Mouse (Mus musculus): ENCODE measurements at regions not wholly inside any gene's neighbourhood (a gene's known extent, or its start where the extent isn't known, plus 50 kb on each side); places are given as distances from the start of the nearest gene placed in this dataset.

GRCm38 (mm10) chr6:143669446-143670130 is 502.6 kb downstream of the Etnk1 start:
- no peaks in the 10 kb centered on the region for H3K4me1 ChIP-seq (ENCODE audit: control insufficient read depth, insufficient read depth, low read length)
- no peak overlapping the region for H3K27ac ChIP-seq
- intact Hi-C loops (cut with DNase I): no loop called here
- no peak for TF ChIP-seq POLR2A (IDR thresholded peaks at IDR 0.05; ENCODE audit: insufficient read depth, low read depth, low read length)
- no peak for DNase-seq
- no peaks in the 10 kb centered on the region for H3K79me2 ChIP-seq (replicated peaks; ENCODE audit: control insufficient read depth, insufficient read depth, low read length)
- no peak overlapping the region for H3K9ac ChIP-seq (ENCODE audit: low read depth, low read length)
- no peaks in the 10 kb centered on the region for H3K36me3 ChIP-seq (ENCODE audit: control insufficient read depth, insufficient read depth, low read length)
- 74% methylated on average over 3 of the region's 3 CpGs for WGBS
- H3K4me3 ChIP-seq: no peak overlapping the region
- H3K27me3 ChIP-seq (ENCODE audit: control insufficient read depth, insufficient read depth, low read length): no peaks in the 10 kb centered on the region

GRCm38 (mm10) chr6:143690131-143690530 is 523.1 kb downstream of the Etnk1 start:
- TF ChIP-seq POLR2A (IDR thresholded peaks at IDR 0.05; ENCODE audit: insufficient read depth, low read depth, low read length) (no peak), CTCF (IDR thresholded peaks at IDR 0.05) (no peak), EP300 (IDR thresholded peaks at IDR 0.05; ENCODE audit: insufficient read depth, low read depth, low read length) (no peak)
- 85% methylated on average over 9 of the region's 9 CpGs for WGBS

GRCm38 (mm10) chr6:143690866-143691265 is 523.8 kb downstream of the Etnk1 start:
- no peak for TF ChIP-seq EP300 (IDR thresholded peaks at IDR 0.05; ENCODE audit: insufficient read depth, low read depth, low read length)
- TF ChIP-seq CTCF (IDR thresholded peaks at IDR 0.05): no peak
- no peak for TF ChIP-seq POLR2A (IDR thresholded peaks at IDR 0.05; ENCODE audit: insufficient read depth, low read depth, low read length)
- Histone ChIP-seq H3K27me3 (ENCODE audit: control insufficient read depth, insufficient read depth, low read length) (no peaks in the 10 kb centered on the region), H3K4me3 (no peak overlapping the region), H3K9ac (ENCODE audit: low read depth, low read length) (no peak overlapping the region), H3K4me1 (ENCODE audit: control insufficient read depth, insufficient read depth, low read length) (no peaks in the 10 kb centered on the region), H3K79me2 (replicated peaks; ENCODE audit: control insufficient read depth, insufficient read depth, low read length) (no peaks in the 10 kb centered on the region), H3K36me3 (ENCODE audit: control insufficient read depth, insufficient read depth, low read length) (no peaks in the 10 kb centered on the region), H3K27ac (no peak overlapping the region)
- whole genome bisulfite sequencing: 30% methylated on average over 6 of the region's 6 CpGs
- no peak for DNase-seq
- intact Hi-C loops (cut with DNase I): no loop called here

More at GRCm38 (mm10) chr6:143690131-143690530, 523.1 kb downstream of the Etnk1 start:
- H3K27ac ChIP-seq: no peak overlapping the region
- intact Hi-C loops (cut with DNase I): no loop called here
- no peaks in the 10 kb centered on the region for H3K27me3 ChIP-seq (ENCODE audit: control insufficient read depth, insufficient read depth, low read length)
- no peaks in the 10 kb centered on the region for H3K4me1 ChIP-seq (ENCODE audit: control insufficient read depth, insufficient read depth, low read length)
- H3K79me2 ChIP-seq (replicated peaks; ENCODE audit: control insufficient read depth, insufficient read depth, low read length): no peaks in the 10 kb centered on the region
- H3K9ac ChIP-seq (ENCODE audit: low read depth, low read length): no peak overlapping the region
- no peak overlapping the region for H3K4me3 ChIP-seq
- no peak for DNase-seq
- H3K36me3 ChIP-seq (ENCODE audit: control insufficient read depth, insufficient read depth, low read length): no peaks in the 10 kb centered on the region

GRCm38 (mm10) chr6:143697997-143698396 is 531.0 kb downstream of the Etnk1 start:
- Histone ChIP-seq H3K4me1 (ENCODE audit: control insufficient read depth, insufficient read depth, low read length) (no peaks in the 10 kb centered on the region), H3K9ac (ENCODE audit: low read depth, low read length) (no peak overlapping the region), H3K79me2 (replicated peaks; ENCODE audit: control insufficient read depth, insufficient read depth, low read length) (no peaks in the 10 kb centered on the region), H3K27me3 (ENCODE audit: control insufficient read depth, insufficient read depth, low read length) (no peaks in the 10 kb centered on the region), H3K27ac (no peak overlapping the region), H3K36me3 (ENCODE audit: control insufficient read depth, insufficient read depth, low read length) (no peaks in the 10 kb centered on the region), H3K4me3 (no peak overlapping the region)
- intact Hi-C loops (cut with DNase I): no loop called here
- no peak for TF ChIP-seq EP300 (IDR thresholded peaks at IDR 0.05; ENCODE audit: insufficient read depth, low read depth, low read length)
- 56% methylated on average over 6 of the region's 6 CpGs for WGBS
- DNase-seq: no peak

GRCm38 (mm10) chr6:143703984-143704383 is 537.0 kb downstream of the Etnk1 start:
- no peak overlapping the region for H3K9ac ChIP-seq (ENCODE audit: low read depth, low read length)
- no peak for DNase-seq
- no peaks in the 10 kb centered on the region for H3K79me2 ChIP-seq (replicated peaks; ENCODE audit: control insufficient read depth, insufficient read depth, low read length)
- intact Hi-C loops (cut with DNase I): no loop called here
- no peaks in the 10 kb centered on the region for H3K4me1 ChIP-seq (ENCODE audit: control insufficient read depth, insufficient read depth, low read length)
- no peaks in the 10 kb centered on the region for H3K36me3 ChIP-seq (ENCODE audit: control insufficient read depth, insufficient read depth, low read length)
- no peak overlapping the region for H3K27ac ChIP-seq
- 79% methylated on average over 8 of the region's 8 CpGs for WGBS
- TF ChIP-seq CTCF (IDR thresholded peaks at IDR 0.05) (no peak), POLR2A (IDR thresholded peaks at IDR 0.05; ENCODE audit: insufficient read depth, low read depth, low read length) (no peak), EP300 (IDR thresholded peaks at IDR 0.05; ENCODE audit: insufficient read depth, low read depth, low read length) (no peak)
- H3K4me3 ChIP-seq: no peak overlapping the region
- no peaks in the 10 kb centered on the region; the same call in none of the 2 replicates for H3K27me3 ChIP-seq (ENCODE audit: control insufficient read depth, insufficient read depth, low read length)

- H3K27ac ChIP-seq: no peak overlapping the region
- TF ChIP-seq POLR2A (IDR thresholded peaks at IDR 0.05; ENCODE audit: insufficient read depth, low read depth, low read length) (no peak), CTCF (IDR thresholded peaks at IDR 0.05) (no peak), EP300 (IDR thresholded peaks at IDR 0.05; ENCODE audit: insufficient read depth, low read depth, low read length) (no peak)
- intact Hi-C loops (cut with DNase I): no loop called here
- no peak overlapping the region for H3K4me3 ChIP-seq
- H3K9ac ChIP-seq (ENCODE audit: low read depth, low read length): no peak overlapping the region
- H3K36me3 ChIP-seq (ENCODE audit: control insufficient read depth, insufficient read depth, low read length): no peaks in the 10 kb centered on the region
- H3K27me3 ChIP-seq (ENCODE audit: control insufficient read depth, insufficient read depth, low read length): no peaks in the 10 kb centered on the region; the same call in none of the 2 replicates
- no peaks in the 10 kb centered on the region for H3K79me2 ChIP-seq (replicated peaks; ENCODE audit: control insufficient read depth, insufficient read depth, low read length)
- WGBS: 58% methylated on average over 10 of the region's 10 CpGs
- no peaks in the 10 kb centered on the region for H3K4me1 ChIP-seq (ENCODE audit: control insufficient read depth, insufficient read depth, low read length)
- DNase-seq: no peak
Measured at GRCm38 (mm10) chr6:143706451-143706850, 539.4 kb downstream of the Etnk1 start.
